Mouse (Mus musculus): ENCODE measurements around the gene Auts2.

The Auts2 gene

GRCm38 (mm10) chr5:131836014-131836735 is 707.0 kb downstream of the Auts2 start:
- no peak for DNase-seq (ENCODE audit: low spot score)

GRCm38 (mm10) chr5:131832891-131833876 is 710.0 kb downstream of the Auts2 start:
- no peak for DNase-seq (ENCODE audit: low spot score)

- DNase-seq (ENCODE audit: low spot score), result no peak
These were observed 713.0 kb downstream of the Auts2 start for GRCm38 (mm10) chr5:131830111-131830510.

- no peak for DNase-seq (ENCODE audit: low spot score)
These were observed 713.9 kb downstream of the Auts2 start for GRCm38 (mm10) chr5:131829248-131829647.

GRCm38 (mm10) chr5:131828607-131829006 is 714.5 kb downstream of the Auts2 start:
- no peak for DNase-seq (ENCODE audit: low spot score)

- DNase-seq (ENCODE audit: low spot score), result no peak
These were observed 716.5 kb downstream of the Auts2 start for GRCm38 (mm10) chr5:131826362-131827261.

GRCm38 (mm10) chr5:131825421-131825820 is 717.7 kb downstream of the Auts2 start:
- DNase-seq (ENCODE audit: low spot score), result no peak

- no peak for DNase-seq (ENCODE audit: low spot score)
These were observed 718.8 kb downstream of the Auts2 start for GRCm38 (mm10) chr5:131824197-131824991.

GRCm38 (mm10) chr5:131821461-131821860 is 721.7 kb downstream of the Auts2 start:
- no peak for DNase-seq (ENCODE audit: low spot score)

- DNase-seq (ENCODE audit: low spot score), result no peak
These were observed 723.9 kb downstream of the Auts2 start for GRCm38 (mm10) chr5:131819251-131819691.

- no peak for DNase-seq (ENCODE audit: low spot score)
These were observed 727.6 kb downstream of the Auts2 start for GRCm38 (mm10) chr5:131815498-131815897.

- DNase-seq (ENCODE audit: low spot score), result no peak
These were observed 728.6 kb downstream of the Auts2 start for GRCm38 (mm10) chr5:131814503-131815003.

GRCm38 (mm10) chr5:131813952-131814502 is 729.1 kb downstream of the Auts2 start:
- DNase-seq (ENCODE audit: low spot score), result no peak

- DNase-seq (ENCODE audit: low spot score), result no peak
These were observed 729.8 kb downstream of the Auts2 start for GRCm38 (mm10) chr5:131813331-131813781.

- DNase-seq (ENCODE audit: low spot score), result no peak
These were observed 730.6 kb downstream of the Auts2 start for GRCm38 (mm10) chr5:131812483-131813063.

- no peak for DNase-seq (ENCODE audit: low spot score)
These were observed 736.8 kb downstream of the Auts2 start for GRCm38 (mm10) chr5:131806350-131806749.

- DNase-seq (ENCODE audit: low spot score), result no peak
These were observed 737.9 kb downstream of the Auts2 start for GRCm38 (mm10) chr5:131805277-131805676.

- DNase-seq (ENCODE audit: low spot score), result no peak
These were observed 739.5 kb downstream of the Auts2 start for GRCm38 (mm10) chr5:131803609-131804008.

- DNase-seq (ENCODE audit: low spot score), result no peak
These were observed 740.7 kb downstream of the Auts2 start for GRCm38 (mm10) chr5:131802340-131803036.

Data from ovary, postnatal 10 days (tissue).